Mouse (Mus musculus) thymus, adult 2 months (tissue): ENCODE data around the gene Snapc3.

ENCODE experiments used
- CTCF ChIP-seq: fragments of 200-500 bp; IDR thresholded peaks from 2 replicates; pipeline ENCODE4 v1.5.1; 2012; ENCODE audit warnings: mild to moderate bottlenecking, control low read depth, low read length, moderate library complexity, borderline replicate concordance; ENCODE audit not compliant: control insufficient read depth, poor library complexity, insufficient read depth; ENCODE audit errors: extremely low read depth
- POLR2A ChIP-seq: fragments of 200-500 bp; IDR thresholded peaks from 2 replicates; pipeline ENCODE4 v1.6.1; 2012; ENCODE audit warnings: mild to moderate bottlenecking, low read length, control low read depth, moderate library complexity; ENCODE audit not compliant: control insufficient read depth, poor library complexity, insufficient read depth; ENCODE audit errors: extremely low read depth

DNA sequence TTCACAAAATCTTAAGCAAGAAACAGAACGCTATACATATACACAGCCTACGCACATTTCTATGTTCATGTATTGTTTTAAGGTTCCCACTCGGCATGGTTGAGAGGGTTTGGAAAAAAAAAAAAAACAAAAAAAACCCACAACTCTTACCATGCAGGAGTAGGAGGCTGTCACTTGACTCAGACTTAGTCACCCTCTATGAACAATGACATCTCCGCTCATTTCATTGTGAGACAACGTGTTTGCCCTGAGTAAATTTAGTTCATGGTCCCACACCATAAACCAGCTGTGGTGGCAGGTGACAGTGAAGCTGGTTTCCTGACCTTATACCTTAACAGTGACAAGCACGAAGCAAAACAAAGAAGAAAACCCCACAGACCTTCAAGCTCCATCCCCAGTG lies 41.9 kb upstream of the Snapc3 start:
- TF ChIP-seq CTCF (no peak), POLR2A (no peak)
